Mouse (Mus musculus) right cerebral cortex, adult 2 months (tissue): Measurements from ENCODE around the gene Acot4.
"Not testable (repeated sequence)": the region's sequence is repeated elsewhere in the genome, so short reads cannot be mapped to it uniquely, and the experiment has no call there.

Source experiments
- DNase-seq, 2 experiments: peaks; one replicate each; pipeline ENCODE4 v3.0.0; 2021 to 2022; ENCODE audit warnings: low spot score in 2 of 2

The Acot4 gene

GRCm38 (mm10) chr12:84030659-84031332 is 7.4 kb upstream of the Acot4 start:
- peak; percentile 88 to 91 for DNase-seq

GRCm38 (mm10) chr12:84032854-84033253 is 5.3 kb upstream of the Acot4 start:
- no peak for DNase-seq

GRCm38 (mm10) chr12:84033302-84033701 is 4.9 kb upstream of the Acot4 start:
- not testable (repeated sequence) for DNase-seq

- no peak for DNase-seq
Observed at GRCm38 (mm10) chr12:84034108-84034507, 4.1 kb upstream of the Acot4 start.

- peak in 1 of 2 experiments; percentile 32 for DNase-seq
Observed at GRCm38 (mm10) chr12:84038691-84039111, 522 bp downstream of the Acot4 start, which contains the start of gene Gm49366. Gene Gm49366, plus strand, starts transcription at chr12:84038935.

- no peak for DNase-seq
Observed at GRCm38 (mm10) chr12:84042248-84042647, 4.1 kb downstream of the Acot4 start.

GRCm38 (mm10) chr12:84044045-84044444 is 5.9 kb downstream of the Acot4 start:
- no peak for DNase-seq

- DNase-seq: no peak
Observed at GRCm38 (mm10) chr12:84046906-84047305, 8.7 kb downstream of the Acot4 start.

GRCm38 (mm10) chr12:84050744-84051143 is 12.6 kb downstream of the Acot4 start:
- DNase-seq: not testable (repeated sequence)

GRCm38 (mm10) chr12:84051937-84052474 is 13.8 kb downstream of the Acot4 start, which contains the start of gene Acot3:
Gene Acot3, plus strand, starts transcription at chr12:84052144.
- no peak for DNase-seq

- no peak for DNase-seq
Observed at GRCm38 (mm10) chr12:84052609-84053008, 14.4 kb downstream of the Acot4 start.

GRCm38 (mm10) chr12:84053173-84053572 is 15.0 kb downstream of the Acot4 start:
- no peak for DNase-seq

GRCm38 (mm10) chr12:84053679-84054391 is 15.7 kb downstream of the Acot4 start:
- DNase-seq: peak in 1 of 2 experiments; percentile 29

- DNase-seq: no peak
Observed at GRCm38 (mm10) chr12:84060946-84061345, 22.8 kb downstream of the Acot4 start.

GRCm38 (mm10) chr12:84062336-84062735 is 24.2 kb downstream of the Acot4 start:
- DNase-seq: no peak

- no peak for DNase-seq
Observed at GRCm38 (mm10) chr12:84063228-84063627, 25.0 kb downstream of the Acot4 start.

- no peak for DNase-seq
Observed at GRCm38 (mm10) chr12:84063833-84064232, 25.7 kb downstream of the Acot4 start.

- DNase-seq: no peak
Observed at GRCm38 (mm10) chr12:84064621-84065020, 26.4 kb downstream of the Acot4 start.

- no peak for DNase-seq
Observed at GRCm38 (mm10) chr12:84067752-84068151, 29.6 kb downstream of the Acot4 start.

GRCm38 (mm10) chr12:84068296-84068695 is 30.1 kb downstream of the Acot4 start:
- no peak for DNase-seq

GRCm38 (mm10) chr12:84068986-84069385 is 30.8 kb downstream of the Acot4 start, which contains the start of gene Acot5:
Gene Acot5, plus strand, starts transcription at chr12:84069325.
- DNase-seq: no peak

GRCm38 (mm10) chr12:84069582-84069981 is 31.4 kb downstream of the Acot4 start:
- DNase-seq: peak in 1 of 2 experiments; percentile 49

- DNase-seq: peak; percentile 51 to 61
Observed at GRCm38 (mm10) chr12:84071696-84072095, 33.5 kb downstream of the Acot4 start.
